Mouse (Mus musculus) CH12.LX (cell line): ENCODE data around the gene Med17. TPM values are rescaled to one million over a fixed set of nuclear protein-coding genes. Genes with fewer than 3 reads are reported as not detected.

Experiments
- DNase-seq: peaks from one replicate; pipeline ENCODE4 v3.0.0-alpha.2; 2013; ENCODE audit errors: extremely low read depth
- H3K27ac ChIP-seq: 2 replicates; pipeline ENCODE4 v1.5.1; 2012; ENCODE audit warnings: low read depth, mild to moderate bottlenecking, control low read depth, moderate library complexity; ENCODE audit not compliant: insufficient read depth
- H3K27me3 ChIP-seq: replicated peaks from 2 replicates; pipeline ENCODE3; 2012; ENCODE audit warnings: inconsistent platforms
- H3K36me3 ChIP-seq, 2 experiments: replicated peaks in 1 of 2; 2 replicates each; pipeline versions ENCODE3 to v1.6.1; 2012; ENCODE audit warnings: inconsistent platforms in 1 of 2, low read length in 1 of 2, mild to moderate bottlenecking in 1 of 2, mixed read lengths in 1 of 2, moderate library complexity in 1 of 2; ENCODE audit not compliant: control insufficient read depth in 1 of 2, insufficient read depth in 1 of 2
- H3K4me1 ChIP-seq, 2 experiments: 2 replicates each; pipeline ENCODE4 v1.6.1; 2012; ENCODE audit warnings: inconsistent platforms in 1 of 2, moderate library complexity in 1 of 2; ENCODE audit not compliant: insufficient read depth in 2 of 2, control insufficient read depth in 1 of 2
- H3K4me2 ChIP-seq: 2 replicates; pipeline ENCODE4 v1.6.1; 2012; ENCODE audit warnings: low read depth, mild to moderate bottlenecking, control low read depth; ENCODE audit not compliant: poor library complexity, insufficient read depth, severe bottlenecking
- H3K4me3 ChIP-seq, 3 experiments: fragments of 150-350 bp in 1 of 3; sonication (generic) in 1 of 3; replicated peaks in 1 of 3; 2 replicates each; pipeline versions ENCODE3 to v1.5.1; 2011 to 2012; ENCODE audit warnings: low read depth in 2 of 3, low read length in 2 of 3, mild to moderate bottlenecking in 2 of 3, moderate library complexity in 2 of 3, control low read depth in 1 of 3, improper control_type of control experiment in 1 of 3, inconsistent platforms in 1 of 3, mixed read lengths in 1 of 3; ENCODE audit not compliant: poor library complexity in 1 of 3
- H3K79me2 ChIP-seq: replicated peaks from 2 replicates; pipeline ENCODE4 v1.6.1; 2012; ENCODE audit warnings: mild to moderate bottlenecking, moderate library complexity; ENCODE audit not compliant: control insufficient read depth, poor library complexity, insufficient read depth, severe bottlenecking; ENCODE audit errors: extremely low read depth
- H3K9ac ChIP-seq: 2 replicates; pipeline ENCODE4 v1.6.1; 2012; ENCODE audit warnings: low read depth, mild to moderate bottlenecking, control low read depth, moderate library complexity; ENCODE audit not compliant: insufficient read depth
- H3K9me3 ChIP-seq: replicated peaks from 2 replicates; pipeline ENCODE3; 2012; ENCODE audit warnings: low read length, inconsistent platforms, mixed read lengths
- BHLHE40 ChIP-seq: IDR thresholded peaks from 2 replicates; pipeline ENCODE4 v1.6.1; 2011; ENCODE audit warnings: mild to moderate bottlenecking, low read depth, low read length, improper control_type of control experiment
- CHD1 ChIP-seq: IDR thresholded peaks from 2 replicates; pipeline ENCODE4 v1.6.1; 2012; ENCODE audit warnings: low read depth, low read length, improper control_type of control experiment, inconsistent platforms
- CHD2 ChIP-seq: IDR thresholded peaks from 2 replicates; pipeline ENCODE4 v1.6.1; 2011; ENCODE audit warnings: low read length, improper control_type of control experiment
- E2F4 ChIP-seq: IDR thresholded peaks from 2 replicates; pipeline ENCODE4 v1.6.1; 2011; ENCODE audit warnings: low read depth, low read length, improper control_type of control experiment; ENCODE audit not compliant: insufficient replicate concordance
- ELF1 ChIP-seq: IDR thresholded peaks from 2 replicates; pipeline ENCODE4 v1.6.1; 2014; ENCODE audit warnings: low read depth, mild to moderate bottlenecking, inconsistent platforms, low read length, improper control_type of control experiment
- EP300 ChIP-seq: IDR thresholded peaks from 2 replicates; pipeline ENCODE4 v1.6.1; 2011; ENCODE audit warnings: low read length, improper control_type of control experiment
- ETS1 ChIP-seq: conservative IDR thresholded peaks from 2 replicates; pipeline ENCODE4 v1.6.1; 2012; ENCODE audit warnings: low read depth, mild to moderate bottlenecking, inconsistent platforms, low read length, improper control_type of control experiment, moderate library complexity
- GABPA ChIP-seq: IDR thresholded peaks from 2 replicates; pipeline ENCODE4 v1.6.1; 2012; ENCODE audit warnings: low read depth, low read length, improper control_type of control experiment, inconsistent platforms; ENCODE audit not compliant: insufficient replicate concordance
- HCFC1 ChIP-seq: IDR thresholded peaks from 2 replicates; pipeline ENCODE4 v1.6.1; 2012; ENCODE audit warnings: low read depth, mild to moderate bottlenecking, inconsistent platforms, low read length, improper control_type of control experiment
- IRF4 ChIP-seq: IDR thresholded peaks from 2 replicates; pipeline ENCODE4 v1.6.1; 2014; ENCODE audit warnings: low read depth, mild to moderate bottlenecking, inconsistent platforms, low read length, improper control_type of control experiment
- JUN ChIP-seq: IDR thresholded peaks from 2 replicates; pipeline ENCODE4 v1.6.1; 2011; ENCODE audit warnings: low read depth, mild to moderate bottlenecking, low read length, improper control_type of control experiment, moderate library complexity; ENCODE audit not compliant: insufficient read depth
- JUND ChIP-seq: conservative IDR thresholded peaks from 2 replicates; pipeline ENCODE4 v1.6.1; 2011; ENCODE audit warnings: low read depth, low read length, improper control_type of control experiment
- KAT2A ChIP-seq: IDR thresholded peaks from 2 replicates; pipeline ENCODE4 v1.6.1; 2012; ENCODE audit warnings: low read length, improper control_type of control experiment, inconsistent platforms; ENCODE audit not compliant: insufficient replicate concordance
- MAFK ChIP-seq: IDR thresholded peaks from 2 replicates; pipeline ENCODE4 v1.6.1; 2011; ENCODE audit warnings: low read length, improper control_type of control experiment; ENCODE audit not compliant: insufficient replicate concordance
- MAX ChIP-seq: IDR thresholded peaks from 2 replicates; pipeline ENCODE4 v1.6.1; 2011; ENCODE audit warnings: low read length, improper control_type of control experiment
- MAZ ChIP-seq: IDR thresholded peaks from 2 replicates; pipeline ENCODE4 v1.6.1; 2012; ENCODE audit warnings: low read depth, mild to moderate bottlenecking, inconsistent platforms, low read length, improper control_type of control experiment, moderate library complexity
- MEF2A ChIP-seq: IDR thresholded peaks from 2 replicates; pipeline ENCODE4 v1.6.1; 2014; ENCODE audit warnings: low read depth, mild to moderate bottlenecking, inconsistent platforms, low read length, improper control_type of control experiment, borderline replicate concordance
- MXI1 ChIP-seq: IDR thresholded peaks from 2 replicates; pipeline ENCODE4 v1.6.1; 2011; ENCODE audit warnings: mild to moderate bottlenecking, low read depth, low read length, improper control_type of control experiment
- MYC ChIP-seq: IDR thresholded peaks from 2 replicates; pipeline ENCODE4 v1.6.1; 2011; ENCODE audit warnings: low read depth, mild to moderate bottlenecking, improper control_type of control experiment, low read length
- NELFE ChIP-seq: IDR thresholded peaks from 2 replicates; pipeline ENCODE4 v1.6.1; 2011; ENCODE audit warnings: low read depth, low read length, improper control_type of control experiment
- NRF1 ChIP-seq: IDR thresholded peaks from 2 replicates; pipeline ENCODE4 v1.6.1; 2014; ENCODE audit warnings: low read depth, mild to moderate bottlenecking, inconsistent platforms, low read length, improper control_type of control experiment, moderate library complexity
- PAX5 ChIP-seq: IDR thresholded peaks from 2 replicates; pipeline ENCODE4 v1.6.1; 2012; ENCODE audit warnings: low read length, inconsistent platforms, mixed read lengths
- POLR2A ChIP-seq: IDR thresholded peaks from 2 replicates; pipeline ENCODE4 v1.6.1; 2011; ENCODE audit warnings: low read depth, mild to moderate bottlenecking, improper control_type of control experiment, low read length
- POLR2AphosphoS2 ChIP-seq: IDR thresholded peaks from 2 replicates; pipeline ENCODE4 v1.6.1; 2011; ENCODE audit warnings: low read depth, low read length, improper control_type of control experiment
- RAD21 ChIP-seq: IDR thresholded peaks from 2 replicates; pipeline ENCODE4 v1.6.1; 2011; ENCODE audit warnings: low read depth, mild to moderate bottlenecking, low read length, improper control_type of control experiment, moderate library complexity
- RCOR1 ChIP-seq: conservative IDR thresholded peaks from 2 replicates; pipeline ENCODE4 v1.6.1; 2012; ENCODE audit warnings: low read depth, mild to moderate bottlenecking, inconsistent platforms, low read length, improper control_type of control experiment
- SIN3A ChIP-seq: IDR thresholded peaks from 2 replicates; pipeline ENCODE4 v1.6.1; 2012; ENCODE audit warnings: low read length, improper control_type of control experiment, inconsistent platforms
- SMC3 ChIP-seq: IDR thresholded peaks from 2 replicates; pipeline ENCODE4 v1.6.1; 2011; ENCODE audit warnings: low read depth, low read length, improper control_type of control experiment
- TBP ChIP-seq: conservative IDR thresholded peaks from 2 replicates; pipeline ENCODE4 v1.6.1; 2011; ENCODE audit warnings: low read depth, low read length, improper control_type of control experiment
- TCF12 ChIP-seq: IDR thresholded peaks from 2 replicates; pipeline ENCODE4 v1.6.1; 2014; ENCODE audit warnings: low read depth, mild to moderate bottlenecking, inconsistent platforms, low read length, improper control_type of control experiment
- UBTF ChIP-seq: IDR thresholded peaks from 2 replicates; pipeline ENCODE4 v1.6.1; 2012; ENCODE audit warnings: low read depth, mild to moderate bottlenecking, inconsistent platforms, low read length, improper control_type of control experiment, moderate library complexity
- USF1 ChIP-seq: IDR thresholded peaks from 2 replicates; pipeline ENCODE4 v1.6.1; 2014; ENCODE audit warnings: low read depth, mild to moderate bottlenecking, inconsistent platforms, low read length, improper control_type of control experiment
- USF2 ChIP-seq: conservative IDR thresholded peaks from 2 replicates; pipeline ENCODE4 v1.6.1; 2011; ENCODE audit warnings: low read depth, low read length, improper control_type of control experiment
- ZC3H11A ChIP-seq: IDR thresholded peaks from 2 replicates; pipeline ENCODE4 v1.6.1; 2012; ENCODE audit warnings: low read depth, mild to moderate bottlenecking, inconsistent platforms, low read length, improper control_type of control experiment
- ZKSCAN1 ChIP-seq: IDR thresholded peaks from 2 replicates; pipeline ENCODE4 v1.6.1; 2012; ENCODE audit warnings: low read depth, inconsistent platforms, low read length, improper control_type of control experiment, borderline replicate concordance
- ZMIZ1 ChIP-seq: IDR thresholded peaks from 2 replicates; pipeline ENCODE4 v1.6.1; 2012; ENCODE audit warnings: low read depth, mild to moderate bottlenecking, inconsistent platforms, low read length, improper control_type of control experiment
- ZNF384 ChIP-seq: IDR thresholded peaks from 2 replicates; pipeline ENCODE4 v1.6.1; 2012; ENCODE audit warnings: low read depth, low read length, improper control_type of control experiment, inconsistent platforms
- dilution Hi-C: fragments of 300-500 bp; cut with MboI; formaldehyde crosslinking; loops from 2 replicates; pipeline ENCODE4 v1.14.3; 2020; ENCODE audit warnings: low sequenced_read_pairs; ENCODE audit not compliant: extremely low pct_unique_long_range_greater_than_20kb, extremely low pct_ligation_motif_present
- in situ Hi-C: fragments of 300-500 bp; cut with MboI; formaldehyde crosslinking; loops from 3 replicates; pipeline ENCODE4 v1.14.3; 2019; ENCODE audit warnings: low sequenced_read_pairs, low pct_ligation_motif_present, low pct_unique_long_range_greater_than_20kb, mixed read lengths
- polyA plus RNA-seq: library from polyadenylated mRNA; unstranded; fragments of >175 nt; gene quantifications from 2 replicates; pipeline ENCODE4 v1.2.1, GENCODE M21; 2012; ENCODE audit warnings: low read depth; ENCODE audit not compliant: insufficient read length
- total RNA-seq, 2 experiments: library from RNA; depleted of rRNA; stranded (reverse); fragments of 300-350 nt in 1 of 2; fragments of >200 nt in 1 of 2; gene quantifications; 2 replicates each; pipeline ENCODE4 v1.2.3; 2012 to 2014

Med17 gene
- 35.5 and 39.7 TPM in 2 replicates for total RNA-seq (2012; rRNA removed)
- total RNA-seq (2014; rRNA removed) = 59.8 and 70.7 TPM in 2 replicates
- polyA plus RNA-seq = 57.0 and 58.6 TPM in 2 replicates

DNA sequence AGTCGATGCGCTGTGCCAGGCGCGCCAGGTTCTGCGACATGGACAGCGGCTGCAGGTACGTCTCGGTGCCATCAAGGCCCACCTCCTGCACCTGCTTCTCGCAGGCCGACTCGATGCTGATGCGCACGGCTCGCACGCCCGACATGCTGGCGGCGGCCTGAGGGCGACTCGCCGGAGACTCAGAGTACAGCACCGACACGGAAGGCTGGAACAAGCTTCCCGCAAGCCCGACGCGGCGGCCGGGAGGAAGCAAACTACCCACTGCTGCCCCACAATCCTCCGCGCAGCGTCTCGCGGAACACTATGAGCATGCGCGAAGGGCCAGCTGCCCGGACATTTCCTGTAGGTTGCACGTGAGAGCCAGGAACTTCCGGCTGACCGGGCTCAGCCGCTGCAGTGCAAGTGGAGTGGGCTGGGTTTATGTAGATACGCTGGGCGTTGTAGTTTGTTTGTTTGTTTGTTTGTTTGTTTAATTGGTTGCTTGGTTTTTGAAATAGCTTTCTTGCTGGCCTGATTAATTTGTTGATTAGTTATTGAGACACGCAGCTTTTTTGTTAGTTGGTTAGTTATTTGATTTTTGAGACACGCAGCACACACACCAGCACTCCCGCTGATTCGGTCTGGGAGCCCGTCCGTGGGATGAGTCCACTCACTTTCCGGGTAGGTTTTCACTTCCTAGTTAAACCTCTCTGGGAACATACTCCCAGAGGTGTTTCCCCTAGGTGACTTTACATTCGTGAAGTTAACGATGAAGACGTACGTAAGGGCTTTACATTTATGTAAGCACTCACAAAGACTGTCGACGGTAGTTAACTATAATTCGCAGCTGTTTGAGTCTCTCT is at the start of gene Med17:
TSS of gene Med17 (minus strand) at position 283 of the 842 bp plus-strand sequence.
- peak within 1 kb of the TSS; percentile 77 for H3K4me2 ChIP-seq
- H3K79me2 ChIP-seq = peaks cover 28% of the 10 kb centered on the region
- peak; percentile 94 for DNase-seq
- H3K27me3 ChIP-seq = no peaks in the 10 kb centered on the region
- H3K9me3 ChIP-seq = no peaks in the 10 kb centered on the region
- peaks cover 20 to 49% of the 10 kb centered on the region in 2 experiments for H3K36me3 ChIP-seq
- in situ Hi-C loops (no loop called here), dilution Hi-C loops (no loop called here)
- H3K4me3 ChIP-seq = peak within 1 kb of the TSS; percentile 73 to 99 (median 95)
- H3K4me1 ChIP-seq = peaks cover 5 to 26% of the 10 kb centered on the region in 2 experiments
- H3K27ac ChIP-seq = peak within 1 kb of the TSS; percentile 86
- H3K9ac ChIP-seq = peak within 1 kb of the TSS; percentile 71
- TF ChIP-seq RCOR1 (no peak), NELFE (peak; percentile 95), MAFK (no peak), KAT2A (peak; percentile 90; the same call in 1 of the 2 replicates), JUN (no peak), BHLHE40 (peak; percentile 99), SIN3A (peak; percentile 82), ZKSCAN1 (no peak), HCFC1 (peak; percentile 96), USF1 (peak; percentile 35; the same call in 1 of the 2 replicates), MYC (peak; percentile 40; the same call in 1 of the 2 replicates), TBP (peak; percentile 80), ZC3H11A (no peak), ETS1 (peak; percentile 27; the same call in 1 of the 2 replicates), GABPA (no peak; the same call in 1 of the 2 replicates), ZMIZ1 (0 out of 2 replicates have a peak, but pooled peaks have one; percentile 54), USF2 (peak; percentile 25; the same call in 1 of the 2 replicates), UBTF (peak; percentile 62; the same call in 1 of the 2 replicates), CHD1 (no peak), IRF4 (no peak), POLR2AphosphoS2 (peak; percentile 66; the same call in 1 of the 2 replicates), MAX (peak; percentile 58; the same call in 1 of the 2 replicates), PAX5 (no peak), TCF12 (peak; percentile 82), JUND (no peak), ZNF384 (no peak), RAD21 (no peak), MAZ (no peak), MEF2A (0 out of 2 replicates have a peak, but pooled peaks have one; percentile 21), ELF1 (peak; percentile 94), CHD2 (no peak), E2F4 (no peak), MXI1 (peak; percentile 76; the same call in 1 of the 2 replicates), SMC3 (no peak), EP300 (no peak), POLR2A (peak; percentile 95), NRF1 (peak; percentile 90)
